9 mouse cellular contexts compared by ENCODE assay signal in the genomic region with DNA sequence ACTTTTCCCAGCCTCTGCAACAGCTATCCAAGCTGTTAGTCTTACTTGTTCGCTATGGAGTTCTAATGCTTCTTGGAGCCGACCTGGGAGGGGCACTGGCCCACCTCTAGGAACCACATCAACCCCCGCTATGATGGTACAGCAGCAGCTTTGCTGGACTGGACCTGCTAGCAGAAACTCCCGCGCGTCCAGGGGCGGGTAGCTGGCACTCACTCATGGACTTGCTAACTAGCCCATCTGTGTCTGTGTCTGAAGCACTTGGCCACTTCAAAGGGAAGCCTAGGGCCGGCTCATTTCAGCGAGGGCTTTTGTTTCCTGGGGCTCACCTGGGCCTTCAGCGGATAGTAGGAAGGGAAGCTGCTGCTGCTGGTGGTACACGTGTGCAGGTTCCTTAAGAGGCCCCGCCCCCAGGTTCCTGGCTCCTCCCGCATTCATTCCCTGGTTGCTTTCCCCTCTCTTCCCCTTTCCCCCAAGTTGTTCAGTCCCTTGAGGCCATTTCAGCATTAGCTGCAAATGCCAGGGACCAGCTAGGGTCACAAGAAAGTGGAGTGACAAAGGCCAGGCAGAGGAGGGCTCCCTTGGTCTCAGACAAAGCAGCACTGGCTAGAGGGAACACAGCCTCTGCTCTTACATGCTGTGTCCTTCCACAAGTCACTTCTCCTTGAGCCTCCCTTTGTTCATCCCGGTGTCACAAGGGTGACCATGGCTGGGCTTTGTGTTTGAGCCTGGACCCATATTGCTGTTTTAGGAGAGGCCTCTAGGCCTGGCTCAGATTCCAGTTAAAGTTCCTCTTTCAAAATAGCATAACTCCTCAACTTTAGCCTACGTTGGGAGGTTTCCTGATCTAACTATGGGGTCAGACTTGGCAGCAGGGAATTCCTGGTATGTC. TPM values are rescaled to one million over a fixed set of nuclear protein-coding genes. Genes with fewer than 3 reads are reported as not detected.
DNase-seq lines count a peak whose midpoint lies in the region; ATAC-seq and TF ChIP-seq lines count a peak whose summit lies in the region.
"Had no signal": no experiment of that assay in that cellular context is flagged by ENCODE, and none has a peak within 500 bp of the region (broad histone marks: within the 10 kb centered on the region; RNA-seq: fewer than 3 reads in every experiment).

A gene (minus strand): TSS at position 393 of the 889 bp plus-strand sequence.

- H3K36me3 ChIP-seq in forebrain, embryonic 11.5 days (ENCODE audit: control insufficient read depth, insufficient read depth, low read length): no peaks in the 10 kb centered on the region
- H3K36me3 ChIP-seq in intestine, embryonic 15.5 days: no peaks in the 10 kb centered on the region
- H3K36me3 ChIP-seq in liver, postnatal 0 days (replicated peaks; ENCODE audit: insufficient read depth, low read length): no peaks in the 10 kb centered on the region

- peaks cover 11% of the 10 kb centered on the region for H3K27me3 ChIP-seq in forebrain, embryonic 11.5 days (ENCODE audit: control insufficient read depth, insufficient read depth, low read length)
- H3K27me3 ChIP-seq in intestine, embryonic 15.5 days (replicated peaks): no peaks in the 10 kb centered on the region
- peaks cover 17% of the 10 kb centered on the region for H3K27me3 ChIP-seq in liver, postnatal 0 days (ENCODE audit: insufficient read depth, low read length)

- no peak for TF ChIP-seq EP300 in liver, postnatal 0 days (IDR thresholded peaks at IDR 0.05; ENCODE audit: low read depth)

- H3K27ac ChIP-seq in left cerebral cortex, adult 2 months: peak within 1 kb of the TSS; percentile 1; the same call in 1 of the 2 replicates
- peak within 1 kb of the TSS; percentile 70 for H3K27ac ChIP-seq in forebrain, embryonic 11.5 days (ENCODE audit: low read depth, low read length)
- peak within 1 kb of the TSS; percentile 71 for H3K27ac ChIP-seq in intestine, embryonic 15.5 days
- no peak within 1 kb of the TSS for H3K27ac ChIP-seq in liver, postnatal 0 days (ENCODE audit: low read depth)

- peak within 1 kb of the TSS; percentile 46 for H3K4me2 ChIP-seq in forebrain, embryonic 11.5 days (ENCODE audit: low read depth, low read length, severe bottlenecking)
- peak within 1 kb of the TSS; percentile 64 for H3K4me2 ChIP-seq in intestine, embryonic 15.5 days (replicated peaks)
- peak within 1 kb of the TSS; percentile 59 for H3K4me2 ChIP-seq in liver, postnatal 0 days (ENCODE audit: low read depth, low read length)

- intact Hi-C loops in left cerebral cortex, adult 2 months (cut with DNase I): no loop called here

- H3K4me1 ChIP-seq in forebrain, embryonic 11.5 days (replicated peaks; ENCODE audit: control insufficient read depth, insufficient read depth, low read length): peaks cover 13% of the 10 kb centered on the region
- H3K4me1 ChIP-seq in intestine, embryonic 15.5 days (replicated peaks): peaks cover 15% of the 10 kb centered on the region
- peaks cover 10% of the 10 kb centered on the region for H3K4me1 ChIP-seq in liver, postnatal 0 days (ENCODE audit: insufficient read depth)

- H3K9ac ChIP-seq in forebrain, embryonic 11.5 days (ENCODE audit: low read length): peak within 1 kb of the TSS; percentile 23; the same call in 1 of the 2 replicates
- H3K9ac ChIP-seq in intestine, embryonic 15.5 days: no peak within 1 kb of the TSS; the same call in 1 of the 2 replicates
- H3K9ac ChIP-seq in liver, postnatal 0 days (replicated peaks): no peak within 1 kb of the TSS; the same call in 1 of the 2 replicates

- WGBS in forebrain, embryonic 11.5 days: 5% methylated on average over 15 of the region's 15 CpGs
- whole genome bisulfite sequencing in intestine, embryonic 15.5 days: 8% methylated on average over 15 of the region's 15 CpGs
- 15% methylated on average over 15 of the region's 15 CpGs for WGBS in liver, postnatal 0 days (ENCODE audit: insufficient replicate concordance)

- H3K4me3 ChIP-seq in left cerebral cortex, adult 2 months: peak within 1 kb of the TSS; percentile 35
- peak within 1 kb of the TSS; percentile 9 for H3K4me3 ChIP-seq in forebrain, embryonic 11.5 days (ENCODE audit: low read depth, low read length)
- H3K4me3 ChIP-seq in intestine, embryonic 15.5 days (replicated peaks): peak within 1 kb of the TSS; percentile 21
- H3K4me3 ChIP-seq in liver, postnatal 0 days (ENCODE audit: low read depth, low read length): 0 out of 2 replicates have a peak within 1 kb of the TSS, but pooled peaks have one; percentile 9

- peak; percentile 10; the same call in 1 of the 2 replicates for ATAC-seq in forebrain, embryonic 11.5 days (replicated peaks; ENCODE audit: low FRiP score)
- ATAC-seq in intestine, embryonic 15.5 days: peak; percentile 58
- ATAC-seq in liver, postnatal 0 days: no peak

- no peaks in the 10 kb centered on the region for H3K9me3 ChIP-seq in forebrain, embryonic 11.5 days (ENCODE audit: control insufficient read depth, low read length)
- no peaks in the 10 kb centered on the region for H3K9me3 ChIP-seq in intestine, embryonic 15.5 days
- no peaks in the 10 kb centered on the region for H3K9me3 ChIP-seq in liver, postnatal 0 days (ENCODE audit: low read length)

- DNase-seq in left cerebral cortex, adult 2 months (ENCODE audit: extremely low spot score in 1 of 2, low spot score in 2 of 2): peak; percentile 42 to 63
- no peak for DNase-seq in left cerebral cortex, adult 11 months (ENCODE audit: low spot score)
- peak; percentile 68 for DNase-seq in forebrain, embryonic 11.5 days (ENCODE audit: low spot score)
- DNase-seq in liver, postnatal 0 days: no peak
- peak; percentile 73 for DNase-seq in right cerebral cortex, adult 18-20 months
- no peak for DNase-seq in urinary bladder, adult 18-20 months (ENCODE audit: low spot score in 2 of 2)
- no peak for DNase-seq in cerebellum, adult 18-20 months

- TF ChIP-seq CTCF in left cerebral cortex, adult 2 months (IDR thresholded peaks at IDR 0.05): no peak
- no peak for TF ChIP-seq CTCF in liver, postnatal 0 days (IDR thresholded peaks at IDR 0.05; ENCODE audit: low read depth)

RNA-seq across cellular contexts. Expression of the gene that starts here (rescaled TPM):
- total RNA-seq in left cerebral cortex, adult 2 months (2021): under 1 TPM; 0.48 to 0.49 TPM
- polyA plus RNA-seq in forebrain, embryonic 11.5 days (2014; fragmentation: Nextera tagmentation; extraction: Ambion mirVana): 0.07 TPM in 1 of 2 replicates, not detected in the other
- polyA plus RNA-seq in intestine, embryonic 15.5 days (2015; fragmentation: Nextera tagmentation; extraction: Ambion mirVana): 1.3 and 2.4 TPM in 2 replicates
- not detected in 2 replicates for polyA plus RNA-seq in liver, postnatal 0 days (2015; fragmentation: Nextera tagmentation; extraction: Ambion mirVana)
- polyA plus RNA-seq: Patski had no signal

Comparison
In these comparisons a context has a peak if more than half of its experiments do, and no peak if none do; other contexts are left out.
1. Peak in DNase-seq, H3K4me3 ChIP-seq and H3K27ac ChIP-seq in left cerebral cortex, adult 2 months; RNA of the gene not detected or under 1 TPM.
2. Peak in DNase-seq, ATAC-seq, H3K4me3 ChIP-seq, H3K27ac ChIP-seq, H3K9ac ChIP-seq and H3K4me2 ChIP-seq in forebrain, embryonic 11.5 days; RNA of the gene not detected or under 1 TPM.